Mouse (Mus musculus): ENCODE data around the gene Gpr152.

DNA sequence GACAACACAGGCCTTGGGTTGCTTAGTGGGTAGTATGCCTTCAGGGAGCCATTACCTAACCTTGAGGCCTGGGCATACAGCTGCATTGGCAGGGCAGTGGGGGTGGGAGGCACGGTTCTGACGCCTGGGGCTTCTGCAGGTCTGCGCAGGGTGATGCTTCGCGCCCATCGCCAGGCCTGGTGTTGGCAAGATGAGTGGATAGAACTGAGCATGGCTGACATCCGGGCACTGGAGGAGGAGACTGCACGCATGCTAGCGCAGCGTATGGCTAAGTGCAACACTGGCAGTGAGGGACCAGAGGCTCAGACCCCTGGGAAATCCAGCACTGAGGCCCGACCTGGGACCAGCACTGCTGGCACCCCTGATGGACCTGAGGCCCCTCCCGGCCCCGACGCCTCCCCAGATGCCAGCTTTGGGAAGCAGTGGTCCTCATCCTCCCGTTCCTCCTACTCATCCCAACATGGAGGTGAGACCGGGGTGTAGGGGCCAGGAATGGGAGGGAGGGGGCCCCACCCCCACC is 34.9 kb upstream of the Gpr152 start:
- no peak for TF ChIP-seq CTCF (conservative IDR thresholded peaks at IDR 0.05; ENCODE audit: low read length)
- no peak for TF ChIP-seq NANOG (IDR thresholded peaks at IDR 0.05; ENCODE audit: borderline replicate concordance, low read length)
- no peak for TF ChIP-seq POU5F1 (IDR thresholded peaks at IDR 0.05; ENCODE audit: borderline replicate concordance, low read length)

All from E14TG2a.4 (cell line).